Mouse (Mus musculus) erythroblast, embryonic 14.5 days (primary cell): ENCODE measurements at regions not wholly inside any gene's neighbourhood (a gene's known extent, or its start where the extent isn't known, plus 50 kb on each side); places are given as distances from the start of the nearest gene placed in this dataset.

Experiments used
- H3K27me3 ChIP-seq: 2 replicates; pipeline ENCODE4 v1.6.1; 2012; ENCODE audit warnings: inconsistent platforms; ENCODE audit not compliant: control insufficient read depth
- H3K36me3 ChIP-seq: 2 replicates; pipeline ENCODE4 v1.6.1; 2012; ENCODE audit warnings: mild to moderate bottlenecking, inconsistent platforms; ENCODE audit not compliant: control insufficient read depth
- H3K4me1 ChIP-seq: 2 replicates; pipeline ENCODE4 v1.6.1; 2012; ENCODE audit warnings: inconsistent platforms; ENCODE audit not compliant: control insufficient read depth
- H3K4me3 ChIP-seq: replicated peaks from 2 replicates; pipeline ENCODE3; 2012; ENCODE audit warnings: moderate library complexity, mild to moderate bottlenecking, inconsistent platforms
- H3K9me3 ChIP-seq: 2 replicates; pipeline ENCODE4 v1.6.1; 2012; ENCODE audit warnings: low read length, inconsistent platforms, mixed read lengths; ENCODE audit not compliant: control insufficient read depth
- GATA1 ChIP-seq: IDR thresholded peaks from 2 replicates; pipeline ENCODE4 v1.6.1; 2012; ENCODE audit warnings: low read length, inconsistent platforms, mixed read lengths
- TAL1 ChIP-seq: IDR thresholded peaks from 3 replicates; pipeline ENCODE4 v1.6.1; 2012; ENCODE audit warnings: low read length, inconsistent platforms, mixed read lengths

GRCm38 (mm10) chr15:62399381-62399780, 1445.6 kb downstream of the Gsdmc2 start:
- H3K27me3 ChIP-seq, result no peaks in the 10 kb centered on the region
- H3K4me3 ChIP-seq, result no peak overlapping the region
- TF ChIP-seq TAL1, result no peak
- no peak for TF ChIP-seq GATA1
- no peaks in the 10 kb centered on the region for H3K36me3 ChIP-seq
- no peaks in the 10 kb centered on the region for H3K4me1 ChIP-seq
- no peaks in the 10 kb centered on the region for H3K9me3 ChIP-seq

- no peaks in the 10 kb centered on the region; the same call in 1 of the 2 replicates for H3K9me3 ChIP-seq
- no peaks in the 10 kb centered on the region for H3K27me3 ChIP-seq
- no peak for TF ChIP-seq TAL1
- no peak for TF ChIP-seq GATA1
- H3K4me3 ChIP-seq, result no peak overlapping the region
- H3K36me3 ChIP-seq, result no peaks in the 10 kb centered on the region
- H3K4me1 ChIP-seq, result no peaks in the 10 kb centered on the region
Observed at GRCm38 (mm10) chr15:62397009-62397408, 1448.0 kb downstream of the Gsdmc2 start.

- no peaks in the 10 kb centered on the region for H3K36me3 ChIP-seq
- TF ChIP-seq GATA1 (no peak), TAL1 (no peak)
Observed at GRCm38 (mm10) chr15:62395377-62395776, 1449.6 kb downstream of the Gsdmc2 start.

GRCm38 (mm10) chr15:62393416-62393815, 1451.6 kb downstream of the Gsdmc2 start:
- TF ChIP-seq TAL1 (no peak), GATA1 (no peak)
- no peaks in the 10 kb centered on the region for H3K4me1 ChIP-seq
- no peaks in the 10 kb centered on the region for H3K36me3 ChIP-seq
- H3K4me3 ChIP-seq, result no peak overlapping the region
- no peaks in the 10 kb centered on the region; the same call in 1 of the 2 replicates for H3K9me3 ChIP-seq
- no peaks in the 10 kb centered on the region for H3K27me3 ChIP-seq

More at GRCm38 (mm10) chr15:62395377-62395776, 1449.6 kb downstream of the Gsdmc2 start:
- Histone ChIP-seq H3K9me3 (no peaks in the 10 kb centered on the region; the same call in 1 of the 2 replicates), H3K27me3 (no peaks in the 10 kb centered on the region), H3K4me3 (no peak overlapping the region), H3K4me1 (no peaks in the 10 kb centered on the region)

GRCm38 (mm10) chr15:62392839-62393238, 1452.1 kb downstream of the Gsdmc2 start:
- Histone ChIP-seq H3K4me1 (no peaks in the 10 kb centered on the region), H3K27me3 (no peaks in the 10 kb centered on the region), H3K36me3 (no peaks in the 10 kb centered on the region), H3K9me3 (no peaks in the 10 kb centered on the region; the same call in 1 of the 2 replicates), H3K4me3 (no peak overlapping the region)
- TF ChIP-seq TAL1 (no peak), GATA1 (no peak)

- H3K9me3 ChIP-seq, result no peaks in the 10 kb centered on the region; the same call in 1 of the 2 replicates
- H3K4me1 ChIP-seq, result no peaks in the 10 kb centered on the region
- H3K27me3 ChIP-seq, result no peaks in the 10 kb centered on the region
- H3K4me3 ChIP-seq, result no peak overlapping the region
- no peaks in the 10 kb centered on the region for H3K36me3 ChIP-seq
- TF ChIP-seq TAL1, result no peak
- no peak for TF ChIP-seq GATA1
Observed at GRCm38 (mm10) chr15:62392381-62392780, 1452.6 kb downstream of the Gsdmc2 start.

- H3K27me3 ChIP-seq, result no peaks in the 10 kb centered on the region
- no peaks in the 10 kb centered on the region; the same call in 1 of the 2 replicates for H3K9me3 ChIP-seq
- no peaks in the 10 kb centered on the region for H3K4me1 ChIP-seq
- H3K36me3 ChIP-seq, result no peaks in the 10 kb centered on the region
- no peak for TF ChIP-seq TAL1
- TF ChIP-seq GATA1, result no peak
- no peak overlapping the region for H3K4me3 ChIP-seq
Observed at GRCm38 (mm10) chr15:62389431-62390105, 1455.4 kb downstream of the Gsdmc2 start.

- TF ChIP-seq GATA1, result no peak
- no peak for TF ChIP-seq TAL1
- H3K36me3 ChIP-seq, result no peaks in the 10 kb centered on the region
- H3K27me3 ChIP-seq, result no peaks in the 10 kb centered on the region
- no peak overlapping the region for H3K4me3 ChIP-seq
- no peaks in the 10 kb centered on the region for H3K4me1 ChIP-seq
- H3K9me3 ChIP-seq, result no peaks in the 10 kb centered on the region
Observed at GRCm38 (mm10) chr15:62382233-62382632, 1459.4 kb upstream of the A1bg start.

GRCm38 (mm10) chr15:62374641-62375040, 1451.8 kb upstream of the A1bg start:
- TF ChIP-seq GATA1 (no peak), TAL1 (no peak)
- no peak overlapping the region for H3K4me3 ChIP-seq
- no peaks in the 10 kb centered on the region for H3K27me3 ChIP-seq
- H3K9me3 ChIP-seq, result no peaks in the 10 kb centered on the region
- no peaks in the 10 kb centered on the region for H3K36me3 ChIP-seq
- no peaks in the 10 kb centered on the region for H3K4me1 ChIP-seq

GRCm38 (mm10) chr15:62361171-62361570, 1438.4 kb upstream of the A1bg start:
- TF ChIP-seq GATA1 (no peak), TAL1 (no peak)

More at GRCm38 (mm10) chr15:62361171-62361570, 1438.4 kb upstream of the A1bg start:
- Histone ChIP-seq H3K36me3 (no peaks in the 10 kb centered on the region), H3K4me1 (no peaks in the 10 kb centered on the region), H3K9me3 (no peaks in the 10 kb centered on the region), H3K27me3 (no peaks in the 10 kb centered on the region), H3K4me3 (no peak overlapping the region)
